Mouse (Mus musculus) G1E (cell line): ENCODE measurements around the gene Btla.

Source experiments
- CTCF ChIP-seq: IDR thresholded peaks from 2 replicates; pipeline ENCODE4 v1.5.1; 2012; ENCODE audit warnings: low read depth, low read length, inconsistent platforms, mixed read lengths
- GATA1 ChIP-seq: IDR thresholded peaks from 2 replicates; pipeline ENCODE4 v1.6.1; 2012; ENCODE audit warnings: borderline replicate concordance, low read length, inconsistent platforms, mixed read lengths
- TAL1 ChIP-seq: conservative IDR thresholded peaks from 2 replicates; pipeline ENCODE4 v1.6.1; 2012; ENCODE audit warnings: low read depth, low read length, inconsistent platforms, mixed read lengths

- TF ChIP-seq CTCF, result no peak
- no peak for TF ChIP-seq TAL1
- TF ChIP-seq GATA1, result no peak
These were observed at the start of gene Btla for GRCm38 (mm10) chr16:45223648-45224388.
